Mouse (Mus musculus) embryonic fibroblast, embryonic 13.5 days (primary cell): ENCODE measurements around the gene Tmem56.

ENCODE experiments used
- CTCF ChIP-seq: IDR thresholded peaks from 2 replicates; pipeline ENCODE4 v1.5.1; 2011; ENCODE audit warnings: mild to moderate bottlenecking, control low read depth, low read length, moderate library complexity, borderline replicate concordance; ENCODE audit not compliant: insufficient read depth
- POLR2A ChIP-seq: IDR thresholded peaks from 2 replicates; pipeline ENCODE4 v1.6.1; 2011; ENCODE audit warnings: low read depth, mild to moderate bottlenecking, control low read depth, low read length, moderate library complexity

DNA sequence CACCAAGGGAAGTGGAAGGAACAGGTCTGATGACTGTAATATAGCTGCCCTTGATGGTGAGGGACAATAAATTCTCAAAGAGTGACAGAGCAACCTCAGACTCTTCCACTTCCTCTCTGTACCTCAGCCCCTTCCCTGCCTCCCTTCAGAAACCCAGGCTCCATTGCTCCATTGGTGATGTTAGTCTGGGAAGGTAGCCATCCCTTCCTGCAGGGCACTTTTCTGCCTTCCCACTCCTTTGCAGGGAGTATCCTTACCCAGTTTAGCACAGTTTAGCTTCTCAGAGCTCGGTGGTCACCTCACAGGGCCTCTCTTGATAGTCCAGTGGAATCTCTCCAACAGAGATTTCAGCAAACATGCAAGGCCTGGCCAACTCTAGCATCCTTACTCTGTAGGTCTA lies 22.1 kb downstream of the Tmem56 start:
- TF ChIP-seq CTCF (no peak), POLR2A (no peak)
